In genomic region chr5:136414479-136414878, GRCm38 (mm10) we compare ENCODE assay signal across 16 mouse cellular contexts.
"Had no signal": no experiment of that assay in that cellular context is flagged by ENCODE, and none has a peak within 500 bp of the region (broad histone marks: within the 10 kb centered on the region; RNA-seq: fewer than 3 reads in every experiment).

No protein-coding gene starts in this region.

- H3K9ac ChIP-seq: limb, embryonic 15.5 days; liver, embryonic 14.5 days; liver, postnatal 0 days; midbrain, embryonic 13.5 days had no signal

- ATAC-seq: intestine, embryonic 16.5 days; liver, postnatal 0 days; midbrain, embryonic 13.5 days; midbrain, embryonic 16.5 days had no signal

- H3K27ac ChIP-seq: kidney, postnatal 0 days; layer of hippocampus, adult 2 months; limb, embryonic 15.5 days; liver, embryonic 14.5 days; midbrain, embryonic 10.5 days; midbrain, embryonic 13.5 days had no signal

- H3K27me3 ChIP-seq: megakaryocyte, embryonic 14.5 days; midbrain, embryonic 13.5 days had no signal

- H3K36me3 ChIP-seq: limb, embryonic 15.5 days; midbrain, embryonic 10.5 days; midbrain, embryonic 13.5 days had no signal

- H3K4me1 ChIP-seq: midbrain, embryonic 10.5 days had no signal

- H3K4me3 ChIP-seq: layer of hippocampus, adult 2 months; limb, embryonic 15.5 days; megakaryocyte, embryonic 14.5 days; midbrain, embryonic 10.5 days; midbrain, embryonic 13.5 days had no signal

- DNase-seq: kidney, adult 18-20 months; kidney, postnatal 25 days; layer of hippocampus, adult 9-11 months; liver, postnatal 0 days; thymus, adult 18-20 months; thymus, postnatal 36 days had no signal

- H3K9me3 ChIP-seq: limb, embryonic 15.5 days; megakaryocyte, embryonic 14.5 days; midbrain, embryonic 10.5 days; midbrain, embryonic 13.5 days had no signal

- H3K4me2 ChIP-seq: limb, embryonic 15.5 days; liver, embryonic 11.5 days; midbrain, embryonic 13.5 days had no signal
